Mouse (Mus musculus) left cerebral cortex, adult 9 months (tissue): ENCODE measurements around the gene Exosc9.
"Not testable (repeated sequence)": the region's sequence is repeated elsewhere in the genome, so short reads cannot be mapped to it uniquely, and the experiment has no call there.

Experiments
- DNase-seq, 2 experiments: peaks; one replicate each; pipeline ENCODE4 v3.0.0; 2022; ENCODE audit warnings: low spot score in 2 of 2

Exosc9 gene

DNA sequence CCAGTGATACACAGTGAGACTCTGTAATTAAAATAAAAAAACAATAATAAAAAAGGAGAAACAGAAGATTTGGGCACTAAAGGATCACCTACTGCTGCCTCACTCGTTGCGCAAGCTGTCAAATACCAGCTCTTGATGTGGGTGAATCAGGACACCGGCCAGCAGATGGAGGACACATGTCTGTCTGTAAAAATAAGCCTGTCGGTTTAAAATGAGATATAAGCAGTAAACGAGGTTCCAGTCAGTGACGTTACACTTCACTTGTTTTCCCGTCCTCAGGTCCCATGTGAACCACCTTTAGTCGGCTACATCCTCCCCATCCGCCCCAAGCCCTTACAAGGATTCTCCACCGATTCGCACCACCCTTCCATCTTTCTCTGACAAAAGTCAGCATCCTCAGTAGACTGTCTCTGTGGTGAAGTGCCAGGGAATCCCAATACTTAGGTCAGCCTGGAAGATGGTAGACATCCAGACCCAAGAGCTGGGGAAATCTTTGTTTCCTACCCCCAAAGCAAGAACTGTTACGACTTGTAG lies 488 bp upstream of the Exosc9 start:
- no peak for DNase-seq

GRCm38 (mm10) chr3:36557601-36558000 lies 5.2 kb downstream of the Exosc9 start:
- no peak for DNase-seq

DNA sequence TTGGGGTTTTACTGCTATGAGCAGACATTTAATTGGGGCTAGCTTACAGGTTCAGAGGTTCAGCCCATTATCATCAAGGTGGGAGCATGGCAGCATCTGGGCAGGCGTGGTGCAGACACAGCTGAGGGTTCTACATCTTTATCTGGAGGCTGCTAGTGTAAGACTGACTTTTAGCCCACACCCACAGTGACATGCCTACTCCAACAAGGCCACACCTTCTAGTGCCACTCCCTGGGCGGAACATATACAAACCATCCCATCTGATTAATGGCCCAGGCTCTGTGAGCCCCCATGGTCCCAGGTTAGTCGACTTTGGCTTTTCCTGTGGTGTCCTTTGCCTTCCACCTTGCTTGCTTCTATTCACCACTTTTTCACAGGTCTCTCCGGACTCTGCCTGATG lies 7.2 kb downstream of the Exosc9 start:
- DNase-seq, result no peak

- no peak for DNase-seq
Measured at GRCm38 (mm10) chr3:36563666-36564065, 11.3 kb downstream of the Exosc9 start.

DNA sequence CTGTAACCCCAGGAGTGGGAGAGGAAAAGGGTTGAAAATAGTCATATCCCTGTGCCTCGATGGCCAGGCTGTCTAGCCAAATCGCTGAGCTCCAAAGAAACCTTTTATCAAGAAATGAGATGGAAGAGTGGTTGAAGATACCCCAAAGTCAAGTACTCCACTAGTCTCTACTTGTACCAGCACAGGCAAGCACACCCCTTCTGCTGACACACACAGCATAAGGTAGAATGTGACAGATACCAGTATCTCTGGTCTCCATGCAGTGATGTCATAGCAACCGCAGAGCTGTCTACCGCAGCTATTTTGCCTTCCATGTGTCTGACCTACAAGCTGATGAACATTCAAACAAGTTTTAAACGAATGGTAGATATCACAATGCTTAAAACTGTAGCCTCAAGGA lies 17.4 kb downstream of the Exosc9 start:
- no peak for DNase-seq

DNA sequence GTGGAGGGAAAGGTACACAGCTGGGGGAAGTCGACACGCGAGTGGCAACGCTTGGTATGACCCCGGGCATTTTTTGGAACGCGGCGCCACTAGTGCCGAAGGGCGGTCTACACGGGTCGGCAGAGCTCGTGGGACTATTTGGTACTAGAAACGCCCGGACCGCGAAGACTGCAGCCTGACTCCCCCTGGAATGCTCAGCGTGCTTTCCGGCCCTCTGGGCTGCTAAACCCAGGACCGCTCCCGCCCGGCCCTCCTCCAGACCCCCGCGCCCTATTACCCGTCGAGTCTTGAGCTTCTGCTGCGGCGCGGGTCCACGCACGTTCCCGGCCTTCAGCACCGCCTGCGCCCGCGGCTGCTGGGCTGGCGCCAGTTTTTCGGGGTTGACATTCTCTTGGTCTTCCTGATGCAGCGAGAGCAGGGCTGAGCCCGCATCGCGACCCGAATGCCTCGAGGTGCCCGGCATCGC lies 19.0 kb downstream of the Exosc9 start:
- DNase-seq, result no peak

DNA sequence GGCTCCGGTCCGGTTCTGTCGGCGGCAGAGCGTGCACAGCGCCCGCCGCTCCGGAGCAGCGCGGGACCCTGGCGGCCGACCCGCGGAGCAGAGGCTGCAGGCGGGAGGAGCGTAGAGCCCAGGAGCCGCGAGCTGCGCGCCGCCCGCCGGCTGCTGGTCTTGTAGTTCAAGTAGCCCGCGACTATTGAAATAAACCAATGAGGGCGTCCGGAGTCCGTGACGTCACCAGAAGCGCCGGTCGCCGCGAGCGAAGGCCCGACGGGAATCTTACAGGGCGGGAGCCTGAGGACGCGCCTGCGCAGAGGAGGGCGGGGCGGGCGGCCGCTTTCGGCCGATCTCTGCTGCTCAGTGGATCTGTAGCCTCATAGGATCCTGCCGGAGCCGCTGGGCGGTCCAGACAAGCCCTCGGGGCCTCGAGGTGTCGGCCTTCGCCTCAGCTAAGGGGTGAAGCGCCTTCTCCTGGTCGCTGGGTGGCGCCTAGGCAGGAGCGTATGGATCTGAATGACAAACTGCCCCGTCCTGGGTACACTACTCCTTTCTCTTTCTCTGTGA lies 19.5 kb downstream of the Exosc9 start, which contains the start of gene Ccna2:
Gene Ccna2 (minus strand): TSS at position 324 of the 552 bp plus-strand sequence.
- peak; percentile 93 to 98 for DNase-seq

DNA sequence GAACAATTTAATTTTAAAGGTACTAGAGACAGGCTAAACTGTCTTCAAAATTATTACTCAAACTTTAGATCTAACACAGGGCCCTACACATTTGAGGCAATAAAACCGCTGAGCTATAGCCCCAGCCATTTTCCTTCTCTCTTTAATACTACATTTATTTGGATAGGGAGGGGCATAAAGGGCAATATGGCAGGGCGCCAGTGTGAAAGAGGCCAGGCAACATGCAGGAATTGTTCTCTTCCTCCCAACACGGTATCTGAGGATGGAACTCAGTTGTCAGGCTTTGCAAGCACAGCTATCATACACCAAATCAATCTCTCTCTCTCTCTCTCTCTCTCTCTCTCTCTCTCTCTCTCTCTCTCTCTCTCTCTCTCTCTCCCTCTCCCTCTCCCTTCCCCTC lies 46.4 kb downstream of the Exosc9 start:
- no peak for DNase-seq

DNA sequence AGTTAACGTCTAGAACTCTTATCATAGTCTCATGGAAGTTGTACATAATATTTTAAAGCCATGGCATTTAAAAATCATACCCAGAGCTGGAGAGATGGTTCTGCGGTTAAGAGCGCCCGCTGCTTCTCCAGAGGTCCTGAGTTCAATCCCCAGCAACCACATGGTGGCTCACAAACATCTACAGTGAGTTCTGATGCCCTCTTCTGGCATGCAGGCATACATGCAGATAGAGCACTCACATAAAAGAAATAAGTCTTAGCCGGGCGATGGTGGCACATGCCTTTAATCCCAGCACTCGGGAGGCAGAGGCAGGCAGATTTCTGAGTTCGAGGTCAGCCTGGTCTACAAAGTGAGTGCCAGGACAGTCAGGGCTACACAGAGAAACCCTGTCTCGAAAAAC lies 47.4 kb downstream of the Exosc9 start:
- not testable (repeated sequence) for DNase-seq

DNA sequence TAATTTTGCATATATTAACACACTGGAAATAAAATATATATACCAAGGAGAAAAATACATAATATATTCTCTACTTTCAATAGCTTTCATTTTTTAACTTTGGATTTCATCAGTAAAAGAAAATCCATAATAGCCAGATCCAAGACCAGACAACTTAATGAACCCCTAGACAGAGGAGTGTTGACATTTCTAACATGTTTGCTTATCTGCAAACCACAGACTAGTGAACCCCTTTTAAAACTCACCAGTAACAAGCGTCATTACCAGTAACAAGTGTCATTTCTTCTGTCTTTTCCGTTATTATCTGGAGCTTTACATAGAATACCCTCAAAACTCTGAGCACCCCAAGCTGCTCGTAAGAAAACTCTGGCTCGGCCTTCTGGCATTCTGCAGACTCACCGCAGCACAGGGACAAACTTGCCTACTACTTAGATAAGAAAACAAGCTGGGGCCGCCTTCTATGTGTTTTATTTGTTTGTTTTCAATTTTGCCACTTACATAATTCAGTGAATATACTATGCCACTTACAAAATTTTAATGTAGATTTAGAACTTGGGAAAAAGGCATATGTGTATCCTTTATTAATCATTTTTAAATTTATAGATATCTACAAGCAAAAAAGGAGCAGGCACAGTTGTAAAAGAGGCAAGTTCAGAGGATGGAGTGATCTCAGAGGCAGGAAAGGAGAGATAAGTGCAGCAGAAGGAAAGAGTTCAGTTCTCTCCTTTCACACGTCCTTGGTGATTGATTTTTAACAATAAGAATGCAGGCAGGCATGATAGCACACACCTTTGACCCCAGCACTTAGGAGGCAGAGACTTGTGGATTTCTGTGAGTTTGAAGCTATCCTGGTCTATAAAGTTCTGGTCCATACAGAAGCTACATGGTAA lies 53.7 kb downstream of the Exosc9 start:
- DNase-seq, result no peak

- DNase-seq, result peak in 1 of 2 experiments; percentile 11
Measured at GRCm38 (mm10) chr3:36612687-36613086, 60.3 kb downstream of the Exosc9 start.

GRCm38 (mm10) chr3:36613202-36613907 lies 60.9 kb downstream of the Exosc9 start, which contains the start of gene Bbs7:
Bbs7 (minus strand) TSS chr3:36613477.
- peak; percentile 90 to 94 for DNase-seq

GRCm38 (mm10) chr3:36613908-36614255 lies 61.5 kb downstream of the Exosc9 start:
- DNase-seq, result peak in 1 of 2 experiments; percentile 5
